Mouse (Mus musculus) hindbrain, embryonic 14.5 days (tissue): Measurements from ENCODE around the gene Olfr1179. TPM values are rescaled to one million over a fixed set of nuclear protein-coding genes. Genes with fewer than 3 reads are reported as not detected.
"Not testable (repeated sequence)": the region's sequence is repeated elsewhere in the genome, so short reads cannot be mapped to it uniquely, and the experiment has no call there.

Experiments used
- ATAC-seq: fragments of 200-750 bp; cut with Nextera tagmentation; 2 replicates; pipeline ENCODE4 v1.8.0; 2017; ENCODE audit warnings: moderate number of reproducible peaks, mild to moderate bottlenecking, moderate TSS enrichment, moderate library complexity; ENCODE audit not compliant: low FRiP score
- DNase-seq: peaks from one replicate; pipeline ENCODE4 v3.0.0-alpha.2; 2015; ENCODE audit warnings: low spot score
- H3K27ac ChIP-seq: fragments of 300-500 bp; sonication (generic); 2 replicates; pipeline ENCODE4 v1.5.1; 2014; ENCODE audit warnings: mild to moderate bottlenecking, moderate library complexity
- H3K27me3 ChIP-seq: fragments of 300-500 bp; sonication (generic); 2 replicates; pipeline ENCODE4 v1.6.1; 2014; ENCODE audit warnings: mild to moderate bottlenecking, low read length, mixed read lengths; ENCODE audit not compliant: control insufficient read depth, insufficient read depth
- H3K36me3 ChIP-seq: fragments of 300-500 bp; sonication (generic); replicated peaks from 2 replicates; pipeline ENCODE4 v1.6.1; 2014; ENCODE audit not compliant: control insufficient read depth, insufficient read depth
- H3K4me1 ChIP-seq: fragments of 300-500 bp; sonication (generic); replicated peaks from 2 replicates; pipeline ENCODE4 v1.6.1; 2014; ENCODE audit warnings: antibody characterized with exemption, low read length, mixed read lengths; ENCODE audit not compliant: control insufficient read depth, insufficient read depth
- H3K4me2 ChIP-seq: fragments of 300-500 bp; sonication (generic); replicated peaks from 2 replicates; pipeline ENCODE4 v1.6.1; 2014; ENCODE audit warnings: mild to moderate bottlenecking, moderate library complexity
- H3K4me3 ChIP-seq: fragments of 300-500 bp; sonication (generic); replicated peaks from 2 replicates; pipeline ENCODE4 v1.5.1; 2014; ENCODE audit warnings: mild to moderate bottlenecking, low read length
- H3K9ac ChIP-seq: fragments of 300-500 bp; sonication (generic); 2 replicates; pipeline ENCODE4 v1.6.1; 2014
- H3K9me3 ChIP-seq: fragments of 300-500 bp; sonication (generic); 2 replicates; pipeline ENCODE4 v1.6.1; 2016; ENCODE audit warnings: low read length; ENCODE audit not compliant: control insufficient read depth
- WGBS: fragments of 180-500 bp; shearing (Covaris S2); extraction: QIAGEN DNeasy Blood & Tissue Kit; methylation state at CpG from one replicate; pipeline ENCODE4 v1.1.7; 2014; 5-methylcytosine and 5-hydroxymethylcytosine counted together
- polyA plus RNA-seq: library from polyadenylated mRNA; unstranded; fragments of >200 nt; fragmentation: Nextera tagmentation; extraction: Ambion mirVana; gene quantifications from 2 replicates; pipeline ENCODE4 v1.2.1, GENCODE M21; 2014

Gene Olfr1179
- not detected in 2 replicates for polyA plus RNA-seq

- no peaks in the 10 kb centered on the region for H3K4me1 ChIP-seq
- no peak within 1 kb of the TSS for H3K9ac ChIP-seq
- DNase-seq, result no peak
- no peak within 1 kb of the TSS for H3K27ac ChIP-seq
- no peak for ATAC-seq
- no peak within 1 kb of the TSS for H3K4me2 ChIP-seq
- no peaks in the 10 kb centered on the region for H3K9me3 ChIP-seq
- WGBS, result 91% methylated on average over 3 of the region's 3 CpGs
- no peak within 1 kb of the TSS for H3K4me3 ChIP-seq
- H3K36me3 ChIP-seq, result no peaks in the 10 kb centered on the region
- H3K27me3 ChIP-seq, result no peaks in the 10 kb centered on the region
These were observed at the start of gene Olfr1179 for GRCm38 (mm10) chr2:88406353-88406752. Gene Olfr1179, minus strand, starts transcription at chr2:88406453.

GRCm38 (mm10) chr2:88454567-88454966, 48.3 kb upstream of the Olfr1179 start, which contains the start of gene Olfr1183:
Gene Olfr1183, plus strand, starts transcription at chr2:88454867.
- not testable (repeated sequence) for ATAC-seq, H3K36me3 ChIP-seq, H3K4me2 ChIP-seq, H3K27me3 ChIP-seq, H3K4me1 ChIP-seq, H3K27ac ChIP-seq, DNase-seq, H3K9ac ChIP-seq, H3K9me3 ChIP-seq, H3K4me3 ChIP-seq
- WGBS, result 81% methylated on average over 1 of the region's 1 CpGs

- Histone ChIP-seq H3K4me1 (no peaks in the 10 kb centered on the region), H3K9ac (no peak within 1 kb of the TSS), H3K27ac (no peak within 1 kb of the TSS), H3K4me2 (no peak within 1 kb of the TSS), H3K27me3 (no peaks in the 10 kb centered on the region), H3K36me3 (no peaks in the 10 kb centered on the region), H3K4me3 (no peak within 1 kb of the TSS), H3K9me3 (no peaks in the 10 kb centered on the region)
- no peak for ATAC-seq
- WGBS, result 100% methylated on average over 1 of the region's 1 CpGs
- no peak for DNase-seq
These were observed 42.8 kb upstream of the Olfr1179 start, which contains the start of gene Gm13757 for GRCm38 (mm10) chr2:88449031-88449430. Gene Gm13757, minus strand, starts transcription at chr2:88449131.

- Histone ChIP-seq H3K27me3 (no peaks in the 10 kb centered on the region), H3K4me3 (no peak within 1 kb of the TSS), H3K4me1 (no peaks in the 10 kb centered on the region), H3K27ac (no peak within 1 kb of the TSS), H3K36me3 (no peaks in the 10 kb centered on the region), H3K9ac (no peak within 1 kb of the TSS), H3K4me2 (no peak within 1 kb of the TSS), H3K9me3 (no peaks in the 10 kb centered on the region)
- DNase-seq (no peak), ATAC-seq (no peak)
- WGBS, result 94% methylated on average over 1 of the region's 1 CpGs
These were observed 19.8 kb upstream of the Olfr1179 start, which contains the start of gene Olfr1181 for GRCm38 (mm10) chr2:88426071-88426470. Gene Olfr1181, minus strand, starts transcription at chr2:88426171.

- H3K9me3 ChIP-seq, result no peaks in the 10 kb centered on the region
- no peak for ATAC-seq
- WGBS, result 85% methylated on average over 2 of the region's 2 CpGs
These were observed 12.8 kb upstream of the Olfr1179 start, which contains the start of gene Olfr1180 for GRCm38 (mm10) chr2:88419051-88419450. Gene Olfr1180, minus strand, starts transcription at chr2:88419151.

GRCm38 (mm10) chr2:88386762-88387161, 19.5 kb downstream of the Olfr1179 start, which contains the start of gene Olfr1178:
Gene Olfr1178, plus strand, starts transcription at chr2:88387062.
- 80% methylated on average over 1 of the region's 1 CpGs for WGBS
- ATAC-seq (no peak), DNase-seq (no peak)
- no peak within 1 kb of the TSS for H3K4me3 ChIP-seq
- no peak within 1 kb of the TSS for H3K4me2 ChIP-seq
- no peaks in the 10 kb centered on the region for H3K4me1 ChIP-seq
- no peak within 1 kb of the TSS for H3K9ac ChIP-seq
- no peaks in the 10 kb centered on the region for H3K36me3 ChIP-seq
- no peak within 1 kb of the TSS for H3K27ac ChIP-seq
- no peaks in the 10 kb centered on the region for H3K9me3 ChIP-seq
- no peaks in the 10 kb centered on the region for H3K27me3 ChIP-seq

More at GRCm38 (mm10) chr2:88419051-88419450, 12.8 kb upstream of the Olfr1179 start, which contains the start of gene Olfr1180:
- no peak within 1 kb of the TSS for H3K27ac ChIP-seq
- DNase-seq, result no peak
- no peak within 1 kb of the TSS for H3K9ac ChIP-seq
- H3K4me2 ChIP-seq, result no peak within 1 kb of the TSS
- H3K4me1 ChIP-seq, result no peaks in the 10 kb centered on the region
- no peaks in the 10 kb centered on the region for H3K27me3 ChIP-seq
- no peaks in the 10 kb centered on the region for H3K36me3 ChIP-seq
- H3K4me3 ChIP-seq, result no peak within 1 kb of the TSS

- Histone ChIP-seq H3K4me2 (no peak overlapping the region), H3K27me3 (no peaks in the 10 kb centered on the region), H3K27ac (no peak overlapping the region), H3K4me1 (no peaks in the 10 kb centered on the region), H3K36me3 (no peaks in the 10 kb centered on the region), H3K4me3 (no peak overlapping the region), H3K9ac (no peak overlapping the region), H3K9me3 (no peaks in the 10 kb centered on the region)
- DNase-seq, result peak; percentile 85
- peak; percentile 60; the same call in 1 of the 2 replicates for ATAC-seq
- 5% methylated on average over 2 of the region's 2 CpGs for WGBS
These were observed 49.9 kb downstream of the Olfr1179 start for GRCm38 (mm10) chr2:88356304-88356703.

Other genes with a start within 250 kb of the Olfr1179 start
- not detected in 2 replicates for gene Olfr1168, start 224.6 kb downstream of the Olfr1179 start, polyA plus RNA-seq
- not detected in 2 replicates for gene Olfr1170, start 178.1 kb downstream of the Olfr1179 start, polyA plus RNA-seq
- not detected in 2 replicates for gene Olfr1173, start 126.6 kb downstream of the Olfr1179 start, polyA plus RNA-seq
- gene Olfr1174-ps, start 91.3 kb downstream of the Olfr1179 start, polyA plus RNA-seq, result not detected in 2 replicates
- gene Olfr1175-ps, start 79.2 kb downstream of the Olfr1179 start, polyA plus RNA-seq, result not detected in 2 replicates
- not detected in 2 replicates for gene Olfr1176, start 69.7 kb downstream of the Olfr1179 start, polyA plus RNA-seq
- gene Olfr1177-ps, start 60.0 kb downstream of the Olfr1179 start, polyA plus RNA-seq, result not detected in 2 replicates
- not detected in 2 replicates for gene Olfr1178, start 19.4 kb downstream of the Olfr1179 start, polyA plus RNA-seq
- gene Olfr1180, start 12.7 kb upstream of the Olfr1179 start, polyA plus RNA-seq, result not detected in 2 replicates
- gene Olfr1181, start 19.7 kb upstream of the Olfr1179 start, polyA plus RNA-seq, result not detected in 2 replicates
- not detected in 2 replicates for gene Gm13757, start 42.7 kb upstream of the Olfr1179 start, polyA plus RNA-seq
- gene Olfr1183, start 48.4 kb upstream of the Olfr1179 start, polyA plus RNA-seq, result not detected in 2 replicates
- gene Olfr1184, start 77.1 kb upstream of the Olfr1179 start, polyA plus RNA-seq, result not detected in 2 replicates
- gene Olfr1185-ps1, start 86.9 kb upstream of the Olfr1179 start, polyA plus RNA-seq, result not detected in 2 replicates
- gene Olfr1186, start 112.1 kb upstream of the Olfr1179 start, polyA plus RNA-seq, result not detected in 2 replicates
- not detected in 2 replicates for gene Olfr1188, start 150.5 kb upstream of the Olfr1179 start, polyA plus RNA-seq
- not detected in 2 replicates for gene Olfr1189, start 180.0 kb upstream of the Olfr1179 start, polyA plus RNA-seq
- not detected in 2 replicates for gene Olfr1191-ps1, start 234.1 kb upstream of the Olfr1179 start, polyA plus RNA-seq
- not detected in 2 replicates for gene Olfr1192-ps1, start 242.1 kb upstream of the Olfr1179 start, polyA plus RNA-seq